Mouse (Mus musculus): ENCODE results near the gene Ppp4r1. TPM values are rescaled to one million over a fixed set of nuclear protein-coding genes. Genes with fewer than 3 reads are reported as not detected.

Gene Ppp4r1
- total RNA-seq, 2 experiments from 2014 or later, result 24.8 to 30.3 TPM

DNA sequence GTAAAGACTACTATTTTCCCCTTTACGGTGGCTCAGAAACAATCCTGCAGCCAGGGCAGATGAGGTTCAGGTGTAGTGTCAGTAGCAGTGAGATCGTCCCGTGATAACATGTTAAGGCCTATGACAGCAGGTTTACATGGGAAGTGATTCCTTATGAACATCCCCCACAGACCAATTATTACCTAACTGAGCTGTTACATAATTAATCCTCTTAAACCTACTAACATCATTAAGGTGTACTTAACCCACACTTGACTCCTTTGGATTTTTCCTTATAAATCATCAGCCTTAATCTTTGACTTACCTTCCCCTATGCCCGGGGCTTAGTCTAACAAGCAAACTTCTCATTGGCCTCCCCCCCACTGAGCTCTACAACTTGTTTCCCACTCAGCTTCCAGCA, 90.8 kb downstream of the Ppp4r1 start:
- DNase-seq, result no peak
- intact Hi-C loops (cut with DNase I), result loop anchor here (5.0 kb wide), 1 partner anchor 79 kb away; the partner anchor contains the start of gene Twsg1
- TF ChIP-seq CTCF (IDR thresholded peaks at IDR 0.05), result no peak
- H3K4me3 ChIP-seq, result no peak overlapping the region
- H3K27ac ChIP-seq, result no peak overlapping the region

DNA sequence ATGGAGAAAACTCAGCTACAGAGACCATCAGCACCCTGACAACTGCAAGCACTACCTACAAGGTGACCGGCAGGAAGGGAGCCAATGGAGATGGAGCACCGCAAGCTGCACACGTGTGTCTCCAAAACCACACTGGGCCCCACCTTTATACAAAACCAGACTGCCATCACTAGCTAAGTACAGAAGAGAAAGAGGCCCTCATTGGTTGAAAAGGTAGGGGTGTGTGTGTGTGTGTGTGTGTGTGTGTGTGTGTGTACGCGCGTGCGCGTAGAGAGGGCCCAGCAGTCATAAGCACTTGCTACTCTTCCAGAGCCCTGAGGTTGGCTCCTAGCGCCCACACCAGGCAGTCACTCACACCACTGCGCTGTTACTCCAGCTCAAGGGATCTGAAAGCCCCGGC, 91.5 kb downstream of the Ppp4r1 start:
- Histone ChIP-seq H3K27ac (no peak overlapping the region), H3K4me3 (no peak overlapping the region)
- intact Hi-C loops (cut with DNase I), result loop anchor here (5.0 kb wide), 1 partner anchor 78 kb away; the partner anchor contains the start of gene Twsg1
- DNase-seq, result no peak
- no peak for TF ChIP-seq CTCF (IDR thresholded peaks at IDR 0.05)

DNA sequence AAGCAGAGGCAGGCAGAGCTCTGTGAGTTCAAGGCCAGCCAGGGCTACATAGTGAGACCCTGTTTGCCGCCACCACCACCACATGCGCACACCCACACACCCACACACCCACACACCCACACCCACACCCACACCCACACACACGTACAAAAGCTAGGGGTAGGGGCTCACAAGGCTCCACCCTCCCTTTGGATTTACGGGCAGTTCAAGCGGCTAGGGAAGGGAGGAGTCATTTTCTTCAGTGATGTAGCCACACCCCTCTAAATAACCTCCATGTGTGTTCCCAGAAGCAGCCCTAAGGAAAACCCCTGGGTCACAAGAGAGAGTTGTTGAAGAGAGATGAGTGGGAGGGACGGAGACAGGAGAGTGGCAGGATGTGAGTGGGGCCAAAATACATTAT, 94.7 kb downstream of the Ppp4r1 start:
- H3K4me3 ChIP-seq, result no peak overlapping the region
- H3K27ac ChIP-seq, result no peak overlapping the region
- no peak for TF ChIP-seq CTCF (IDR thresholded peaks at IDR 0.05)
- intact Hi-C loops (cut with DNase I), result no loop called here
- no peak for DNase-seq

DNA sequence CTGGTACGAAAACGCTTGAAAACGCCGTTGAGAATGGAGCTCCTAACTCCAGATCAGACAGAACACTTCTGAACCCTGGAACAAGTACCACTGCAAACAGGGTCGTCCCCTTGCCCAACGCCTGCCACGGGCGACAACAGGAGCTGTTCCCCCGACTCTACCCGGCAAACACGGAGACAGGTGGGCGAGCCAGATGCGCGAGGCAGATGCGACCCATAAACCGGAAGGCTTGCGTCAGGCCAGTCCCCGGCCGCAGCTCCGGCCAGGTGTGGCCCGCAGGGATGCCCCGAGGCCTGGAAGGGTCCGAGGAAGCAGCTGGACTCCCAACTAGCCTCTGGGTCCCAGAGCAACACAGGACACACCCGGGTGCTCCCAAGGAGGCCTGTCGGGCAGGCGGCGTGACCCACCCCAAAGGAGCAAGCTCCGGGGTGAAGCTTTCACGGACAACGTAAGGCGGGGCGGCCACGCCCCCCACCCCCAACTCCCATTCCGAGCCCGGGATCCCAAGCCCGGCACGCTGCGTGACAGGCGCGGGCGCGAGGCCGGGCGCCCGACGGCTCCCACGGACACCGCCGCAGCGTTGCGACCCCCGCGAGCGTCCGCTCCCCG, 101.8 kb downstream of the Ppp4r1 start:
- no peak for DNase-seq
- intact Hi-C loops (cut with DNase I), result loop anchor here (5.0 kb wide), 1 partner anchor 218 kb away; the partner anchor contains the start of gene Ndufv2
- Histone ChIP-seq H3K27ac (peak overlapping the region; percentile 99), H3K4me3 (peak overlapping the region; percentile 76)
- TF ChIP-seq CTCF (IDR thresholded peaks at IDR 0.05), result no peak

DNA sequence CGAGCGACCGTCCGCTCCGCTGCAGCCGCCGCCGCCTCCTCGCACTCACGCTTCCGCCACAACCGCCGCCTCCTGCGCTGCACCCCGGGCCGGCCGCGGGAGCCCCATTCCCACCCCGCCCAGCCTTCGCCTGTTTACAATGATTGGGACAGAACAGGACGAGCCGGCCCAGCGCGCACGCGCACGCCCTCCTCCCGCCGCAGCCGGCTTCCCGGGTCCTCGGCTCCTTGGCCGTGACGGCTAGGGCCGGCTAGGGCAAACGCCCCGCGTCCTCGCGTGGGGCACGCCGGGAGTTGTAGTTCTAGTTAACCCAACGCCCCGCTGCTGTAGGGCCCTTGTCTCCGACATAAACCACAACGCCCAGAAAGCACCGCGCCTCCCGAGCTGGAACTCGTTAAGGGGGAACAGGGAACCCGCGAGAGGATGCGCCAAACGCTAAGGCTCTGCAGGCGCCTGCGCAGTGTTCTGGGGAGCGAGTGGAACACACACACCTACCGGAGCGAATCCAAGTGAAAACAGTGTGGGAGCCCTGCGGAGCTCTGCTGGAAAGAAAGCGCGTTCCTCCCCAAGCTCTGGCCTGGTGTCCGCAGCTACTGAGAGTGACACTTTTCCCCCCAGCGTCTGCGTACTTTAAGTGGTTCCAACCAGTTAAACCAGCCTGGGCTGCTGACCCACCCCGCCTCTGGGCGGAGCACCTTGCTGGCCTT, 102.5 kb downstream of the Ppp4r1 start:
- intact Hi-C loops (cut with DNase I), result loop anchor here (1.0 to 5.0 kb wide), 2 partner anchors 66 to 217 kb away; partner anchors contain the start of genes Ndufv2 and Twsg1
- DNase-seq, result peak; percentile 100
- peak overlapping the region; percentile 99 for H3K27ac ChIP-seq
- peak overlapping the region; percentile 76 for H3K4me3 ChIP-seq
- TF ChIP-seq CTCF (IDR thresholded peaks at IDR 0.05), result peak; percentile 25; the same call in 1 of the 2 replicates

DNA sequence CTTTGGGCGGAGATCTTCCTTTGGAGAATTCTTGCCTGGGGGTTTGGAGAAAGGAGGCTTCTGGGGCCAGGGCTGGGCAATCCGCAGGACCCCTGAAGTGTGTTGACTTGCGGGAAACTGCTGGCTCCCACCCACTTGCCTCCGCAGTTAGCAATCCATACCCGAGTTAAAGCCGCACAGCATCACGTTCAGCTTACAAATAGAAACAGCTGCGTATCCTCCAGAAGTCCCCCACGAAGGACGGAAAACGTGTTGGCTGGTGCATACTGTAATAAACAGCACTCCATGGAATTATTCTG, 103.0 kb downstream of the Ppp4r1 start:
- peak overlapping the region; percentile 76 for H3K4me3 ChIP-seq
- intact Hi-C loops (cut with DNase I), result loop anchor here (1.0 kb wide), 1 partner anchor 66 kb away; the partner anchor contains the start of gene Twsg1
- TF ChIP-seq CTCF (IDR thresholded peaks at IDR 0.05), result no peak
- H3K27ac ChIP-seq, result peak overlapping the region; percentile 99
- no peak for DNase-seq

DNA sequence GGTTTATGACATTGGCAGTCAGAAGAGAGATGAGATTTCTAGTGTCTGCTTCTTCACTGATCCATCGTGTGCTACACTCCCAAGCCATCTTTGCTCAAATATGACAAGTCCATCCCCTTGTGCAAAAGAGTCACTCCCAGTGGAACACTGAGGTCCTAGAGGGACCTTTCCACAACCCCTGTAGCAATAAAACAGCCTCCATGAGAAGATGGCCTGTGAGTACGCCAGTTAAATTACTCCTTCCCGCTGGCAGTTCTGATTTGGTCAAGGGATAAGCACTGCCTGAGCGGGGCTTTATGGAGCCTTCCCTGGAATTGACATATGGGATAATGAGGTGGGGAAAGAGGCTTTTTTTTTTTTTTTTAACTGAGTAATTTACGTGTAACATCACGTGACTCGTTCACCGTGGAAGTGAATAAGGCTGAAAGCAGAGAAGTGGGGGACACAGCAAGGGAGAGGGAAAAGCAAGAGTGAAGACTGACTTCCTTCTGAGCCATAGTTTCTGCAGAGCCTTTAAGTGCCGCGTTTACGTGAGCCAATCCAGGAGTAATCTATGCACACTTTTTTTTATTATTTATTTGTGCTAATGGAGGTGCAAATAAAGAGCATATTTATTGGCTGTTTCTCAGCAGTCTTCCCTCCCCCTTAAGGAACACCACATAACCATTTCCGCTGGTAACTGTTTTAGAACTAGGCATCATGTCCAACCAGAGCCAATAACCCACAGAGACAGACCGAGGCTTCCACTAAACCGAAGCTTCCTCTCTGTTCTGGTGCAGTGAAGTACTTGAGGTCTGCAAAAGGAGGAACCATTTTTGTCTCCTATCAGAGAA, 103.5 kb downstream of the Ppp4r1 start, which contains the start of gene Ralbp1:
TSS of gene Ralbp1 (minus strand) at position 102 of the 833 bp plus-strand sequence.
- no peak for DNase-seq
- intact Hi-C loops (cut with DNase I), result loop anchor here (1.0 kb wide), 1 partner anchor 65 kb away; the partner anchor contains the start of gene Twsg1
- Histone ChIP-seq H3K27ac (peak within 1 kb of the TSS; percentile 99), H3K4me3 (peak within 1 kb of the TSS; percentile 76)
- TF ChIP-seq CTCF (IDR thresholded peaks at IDR 0.05), result no peak

DNA sequence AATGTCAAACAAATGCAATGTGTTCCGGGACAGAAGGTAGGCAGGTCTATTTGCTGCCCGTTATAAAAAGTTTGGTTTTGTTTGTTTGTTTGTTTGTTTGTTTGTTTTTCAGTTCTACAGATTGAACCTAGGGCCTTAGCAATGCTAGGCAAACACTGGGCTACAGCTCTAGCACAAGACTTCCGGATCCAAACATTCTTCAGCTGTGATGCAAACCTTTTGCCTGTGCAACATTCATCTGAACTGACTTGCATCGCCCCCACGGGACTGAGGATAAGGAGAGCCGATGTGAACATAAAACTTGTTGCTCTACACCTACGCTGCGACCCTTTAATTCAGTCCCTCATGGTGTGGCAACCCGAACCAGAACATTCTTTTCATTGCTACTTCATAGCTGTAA, 104.2 kb downstream of the Ppp4r1 start:
- intact Hi-C loops (cut with DNase I), result no loop called here
- TF ChIP-seq CTCF (IDR thresholded peaks at IDR 0.05), result no peak
- H3K4me3 ChIP-seq, result peak overlapping the region; percentile 76
- DNase-seq, result no peak
- H3K27ac ChIP-seq, result peak overlapping the region; percentile 99

DNA sequence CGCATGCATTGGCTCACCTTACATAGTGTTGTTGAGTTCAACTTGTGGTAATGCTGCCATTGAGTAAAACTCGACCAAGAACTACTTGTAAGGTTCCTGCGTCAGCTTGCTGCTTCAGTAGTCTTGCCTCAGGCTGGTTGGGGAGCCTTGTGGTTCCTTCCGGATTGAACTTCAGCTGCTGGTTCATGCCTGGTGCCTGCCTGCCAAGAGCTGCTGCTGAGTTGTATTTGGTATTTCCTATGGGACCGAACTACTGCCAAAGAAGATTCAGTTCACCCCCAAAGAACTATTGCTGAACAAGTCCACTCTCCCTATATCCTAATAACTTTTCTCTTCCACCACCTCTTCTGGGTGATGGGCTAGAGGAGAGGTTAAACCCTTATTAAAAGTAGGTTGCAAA, 107.1 kb downstream of the Ppp4r1 start:
- no peak for TF ChIP-seq CTCF (IDR thresholded peaks at IDR 0.05)
- DNase-seq, result no peak
- intact Hi-C loops (cut with DNase I), result no loop called here
- H3K27ac ChIP-seq, result no peak overlapping the region
- H3K4me3 ChIP-seq, result no peak overlapping the region

Other genes with a start within 250 kb of the Ppp4r1 start
- 10 to 100 TPM; 14.0 to 16.5 TPM for gene Tmem232, start 241.8 kb upstream of the Ppp4r1 start, total RNA-seq (2021)
- 100 to 1,000 TPM; 131 to 146 TPM for gene Vapa, start 169.0 kb upstream of the Ppp4r1 start, total RNA-seq (2021)
- gene Txndc2, start 140.4 kb upstream of the Ppp4r1 start, total RNA-seq (2021), result not detected
- 1 to 10 TPM; 3.4 to 7.4 TPM for gene Rab31, start 9.8 kb upstream of the Ppp4r1 start, total RNA-seq (2021)
- 10 to 100 TPM; 21.6 to 23.8 TPM for gene Ralbp1, start 103.2 kb downstream of the Ppp4r1 start, total RNA-seq (2021)
- 10 to 100 TPM; 25.2 to 31.6 TPM for gene Twsg1, start 168.7 kb downstream of the Ppp4r1 start, total RNA-seq (2021)